In genomic region chr10:82782472-82782871, GRCm38 (mm10) we compare ENCODE assay signal across 19 mouse cellular contexts. TPM values are rescaled to one million over a fixed set of nuclear protein-coding genes. Genes with fewer than 3 reads are reported as not detected.
DNase-seq lines count a peak whose midpoint lies in the region; ATAC-seq and TF ChIP-seq lines count a peak whose summit lies in the region.
"Had no signal": no experiment of that assay in that cellular context is flagged by ENCODE, and none has a peak within 500 bp of the region (broad histone marks: within the 10 kb centered on the region; RNA-seq: fewer than 3 reads in every experiment).

No protein-coding gene starts in this region.

- H3K4me2 ChIP-seq in liver, embryonic 13.5 days = no peak overlapping the region
- no peak overlapping the region for H3K4me2 ChIP-seq in stomach, embryonic 16.5 days (ENCODE audit: low read depth, low read length)
- H3K4me2 ChIP-seq: forebrain, embryonic 12.5 days; heart, embryonic 15.5 days; limb, embryonic 12.5 days; midbrain, embryonic 13.5 days; neural tube, embryonic 12.5 days had no signal

- H3K36me3 ChIP-seq in liver, adult 2 months (ENCODE audit: control insufficient read depth, insufficient read depth, low read length) = no peaks in the 10 kb centered on the region
- no peaks in the 10 kb centered on the region for H3K36me3 ChIP-seq in liver, embryonic 13.5 days
- no peaks in the 10 kb centered on the region for H3K36me3 ChIP-seq in stomach, embryonic 16.5 days (ENCODE audit: control insufficient read depth, insufficient read depth, low read length)
- H3K36me3 ChIP-seq: forebrain, embryonic 12.5 days; G1E; heart, embryonic 15.5 days; limb, embryonic 12.5 days; midbrain, embryonic 13.5 days; neural tube, embryonic 12.5 days had no signal

- DNase-seq in liver, adult 2 months (ENCODE audit: extremely low read depth, low read depth, low spot score) = peak; percentile 93
- no peak for DNase-seq in liver
- peak; percentile 56 for DNase-seq in ES-CJ7 (ENCODE audit: low read depth, low spot score)
- DNase-seq in liver, embryonic 13.5 days = no peak
- DNase-seq in gastrocnemius, adult 18-20 months (ENCODE audit: low spot score) = no peak
- no peak for DNase-seq in kidney, postnatal 10 days
- DNase-seq in heart, adult 18-20 months = no peak
- DNase-seq: cerebellum, adult 8-10 months; gastrocnemius, postnatal 25 days; heart, postnatal 4 days; right cerebral cortex, postnatal 4 days; thymus, adult 18-20 months had no signal

- whole genome bisulfite sequencing in liver, adult 2 months = 27% methylated on average over 2 of the region's 2 CpGs
- WGBS in liver, embryonic 13.5 days (ENCODE audit: insufficient replicate concordance) = 28% methylated on average over 2 of the region's 2 CpGs
- WGBS in stomach, embryonic 16.5 days = 27% methylated on average over 2 of the region's 2 CpGs

- TF ChIP-seq POLR2A in liver, adult 2 months (IDR thresholded peaks at IDR 0.05; ENCODE audit: extremely low read depth, insufficient read depth, low read length) = no peak

- H3K27me3 ChIP-seq in liver, adult 2 months (ENCODE audit: control insufficient read depth, insufficient read depth, low read length) = no peaks in the 10 kb centered on the region
- H3K27me3 ChIP-seq in liver, embryonic 13.5 days = no peaks in the 10 kb centered on the region
- H3K27me3 ChIP-seq in stomach, embryonic 16.5 days (ENCODE audit: control insufficient read depth, insufficient read depth, low read length) = no peaks in the 10 kb centered on the region
- H3K27me3 ChIP-seq: forebrain, embryonic 12.5 days; heart, embryonic 15.5 days; limb, embryonic 12.5 days; midbrain, embryonic 13.5 days; neural tube, embryonic 12.5 days had no signal

- H3K9me3 ChIP-seq in liver, embryonic 13.5 days (replicated peaks) = no peaks in the 10 kb centered on the region
- no peaks in the 10 kb centered on the region for H3K9me3 ChIP-seq in stomach, embryonic 16.5 days (replicated peaks; ENCODE audit: control insufficient read depth, low read length)
- H3K9me3 ChIP-seq: forebrain, embryonic 12.5 days; G1E; heart, embryonic 15.5 days; limb, embryonic 12.5 days; midbrain, embryonic 13.5 days; neural tube, embryonic 12.5 days had no signal

- H3K4me3 ChIP-seq in liver, adult 2 months (ENCODE audit: insufficient read depth, low read depth, low read length) = no peak overlapping the region
- no peak overlapping the region for H3K4me3 ChIP-seq in liver, embryonic 13.5 days (replicated peaks)
- no peak overlapping the region for H3K4me3 ChIP-seq in stomach, embryonic 16.5 days (replicated peaks; ENCODE audit: low read length)
- H3K4me3 ChIP-seq: forebrain, embryonic 12.5 days; heart, embryonic 15.5 days; limb, embryonic 12.5 days; midbrain, embryonic 13.5 days; neural tube, embryonic 12.5 days had no signal

- H3K27ac ChIP-seq in liver, adult 2 months (replicated peaks; ENCODE audit: insufficient read depth, low read depth, low read length) = no peak overlapping the region
- H3K27ac ChIP-seq in liver, embryonic 13.5 days = no peak overlapping the region
- H3K27ac ChIP-seq in stomach, embryonic 16.5 days (ENCODE audit: low read length) = no peak overlapping the region
- H3K27ac ChIP-seq: forebrain, embryonic 12.5 days; heart, embryonic 15.5 days; limb, embryonic 12.5 days; midbrain, embryonic 13.5 days; neural tube, embryonic 12.5 days had no signal

- H3K79me2 ChIP-seq in liver, adult 2 months (ENCODE audit: control insufficient read depth, insufficient read depth, low read length) = no peaks in the 10 kb centered on the region

- peaks cover 19% of the 10 kb centered on the region for H3K4me1 ChIP-seq in liver, adult 2 months (ENCODE audit: control insufficient read depth, insufficient read depth, low read length)
- H3K4me1 ChIP-seq in liver, embryonic 13.5 days (replicated peaks) = peaks cover 32% of the 10 kb centered on the region
- H3K4me1 ChIP-seq in stomach, embryonic 16.5 days (ENCODE audit: control insufficient read depth, insufficient read depth, low read length) = no peaks in the 10 kb centered on the region
- H3K4me1 ChIP-seq: midbrain, embryonic 13.5 days; neural tube, embryonic 12.5 days had no signal

- peak; percentile 39 for ATAC-seq in liver, embryonic 13.5 days (ENCODE audit: low read depth)
- peak; percentile 55; the same call in 1 of the 2 replicates for ATAC-seq in stomach, embryonic 16.5 days (ENCODE audit: insufficient read depth, low FRiP score)
- ATAC-seq: midbrain, embryonic 13.5 days had no signal

- peak; percentile 74 for TF ChIP-seq CTCF in liver, adult 2 months (IDR thresholded peaks at IDR 0.05; ENCODE audit: low read depth, low read length)

- no peak overlapping the region for H3K9ac ChIP-seq in liver, adult 2 months (ENCODE audit: low read depth, low read length)
- H3K9ac ChIP-seq in liver, embryonic 13.5 days = no peak overlapping the region
- H3K9ac ChIP-seq in stomach, embryonic 16.5 days (ENCODE audit: low read length) = no peak overlapping the region
- H3K9ac ChIP-seq: forebrain, embryonic 12.5 days; heart, embryonic 15.5 days; limb, embryonic 12.5 days; midbrain, embryonic 13.5 days; neural tube, embryonic 12.5 days had no signal

RNA-seq across cellular contexts. Expression of gene Nfyb, which starts 18.5 kb away (rescaled TPM):
- total RNA-seq in liver, adult 2 months (2014; rRNA removed) = 30.8 and 34.8 TPM in 2 replicates
- polyA plus RNA-seq in liver, adult 2 months (2012; rRNA removed) = 29.0 and 30.2 TPM in 2 replicates
- polyA plus RNA-seq in liver, embryonic 13.5 days (2015; fragmentation: Nextera tagmentation; extraction: Ambion mirVana) = 36.1 and 43.5 TPM in 2 replicates
- polyA plus RNA-seq in stomach, embryonic 16.5 days (2015; fragmentation: Nextera tagmentation; extraction: Ambion mirVana) = 39.8 and 39.9 TPM in 2 replicates
- total RNA-seq in gastrocnemius, adult 18-20 months (2021) = 10 to 100 TPM; 34.2 to 37.9 TPM
- 10 to 100 TPM; 13.0 to 14.5 TPM for total RNA-seq in heart, adult 18-20 months (2021)

RNA-seq across cellular contexts. Expression of gene Txnrd1, which starts 51.3 kb away (rescaled TPM):
- 71.2 and 83.2 TPM in 2 replicates for total RNA-seq in liver, adult 2 months (2014; rRNA removed)
- polyA plus RNA-seq in liver, adult 2 months (2012; rRNA removed) = 50.4 and 51.9 TPM in 2 replicates
- polyA plus RNA-seq in liver, embryonic 13.5 days (2015; fragmentation: Nextera tagmentation; extraction: Ambion mirVana) = 67.9 and 78.2 TPM in 2 replicates
- polyA plus RNA-seq in stomach, embryonic 16.5 days (2015; fragmentation: Nextera tagmentation; extraction: Ambion mirVana) = 77.4 and 79.4 TPM in 2 replicates
- 10 to 100 TPM; 52.6 to 65.1 TPM for total RNA-seq in gastrocnemius, adult 18-20 months (2021)
- total RNA-seq in heart, adult 18-20 months (2021) = 10 to 100 TPM; 52.4 to 56.4 TPM

Comparison
In these comparisons a context has a peak if more than half of its experiments do, and no peak if none do; other contexts are left out.
1. DNase-seq: peak in liver, adult 2 months (single experiment) and ES-CJ7 (single experiment); none in liver (single experiment), liver, embryonic 13.5 days (single experiment), gastrocnemius, adult 18-20 months (single experiment), kidney, postnatal 10 days (single experiment) and heart, adult 18-20 months (0 of 2).